Mouse (Mus musculus): ENCODE data around the gene Rasgef1b. TPM values are rescaled to one million over a fixed set of nuclear protein-coding genes. Genes with fewer than 3 reads are reported as not detected.

Gene Rasgef1b
- polyA plus RNA-seq, 2 experiments: 4.3 to 9.2 TPM

DNA sequence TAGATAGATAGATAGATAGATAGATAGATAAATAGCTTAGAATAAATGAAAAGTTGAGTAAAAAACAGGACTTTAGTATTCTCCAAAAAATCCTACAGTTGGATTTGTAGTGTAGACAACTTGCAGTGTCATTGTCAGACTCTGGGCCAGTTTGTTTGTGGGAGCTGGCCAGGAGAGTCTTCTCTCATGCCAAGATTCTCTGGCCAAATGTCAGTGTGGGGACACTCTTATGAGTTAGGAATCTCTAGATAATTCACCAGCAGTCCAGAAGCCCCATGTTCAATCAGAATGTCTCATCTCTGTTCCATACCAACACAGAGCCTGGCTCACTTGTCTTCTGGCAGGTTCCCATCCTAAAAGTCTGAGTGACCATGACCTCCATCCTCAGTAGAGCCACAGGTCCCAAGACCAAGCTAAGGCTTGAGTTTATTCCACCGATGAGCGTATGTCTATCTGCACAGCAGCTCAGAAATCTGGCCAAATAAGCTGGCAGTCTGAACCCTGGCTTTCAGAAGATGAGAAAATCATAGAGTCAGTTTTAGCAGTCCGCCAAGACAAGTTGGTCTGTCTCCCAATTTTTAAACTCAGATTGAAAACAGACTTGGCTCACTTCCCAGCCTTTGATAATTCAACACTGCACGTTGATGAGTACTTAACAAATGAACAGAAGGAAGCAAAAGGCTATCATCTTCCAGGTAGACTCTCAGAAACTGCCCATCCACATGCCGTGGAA lies 143.5 kb downstream of the Rasgef1b start:
- WGBS: 69% methylated on average over 5 of the region's 5 CpGs
- DNase-seq (ENCODE audit: low spot score) (no peak), ATAC-seq (ENCODE audit: low FRiP score, low read depth) (no peak)

DNA sequence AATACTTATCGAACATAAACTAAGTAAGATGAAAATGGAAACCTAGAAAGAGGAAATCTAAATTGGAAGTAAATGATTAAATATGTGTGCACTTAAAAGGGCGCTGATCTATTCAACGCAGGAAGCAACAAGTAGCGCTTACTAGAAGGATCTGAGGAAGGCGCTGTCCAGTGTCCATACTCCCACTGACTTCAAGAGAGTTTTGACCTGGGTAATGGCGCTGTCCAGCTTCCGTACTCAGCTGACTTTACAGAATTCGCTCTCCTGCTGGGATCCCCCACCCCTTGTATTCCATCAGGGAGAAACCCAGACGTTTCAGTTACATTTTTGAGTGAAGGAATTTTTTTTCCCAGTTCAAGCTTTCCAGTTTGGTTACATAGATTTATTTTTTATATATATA lies 144.6 kb downstream of the Rasgef1b start:
- no peak for ATAC-seq (ENCODE audit: low FRiP score, low read depth)
- H3K4me2 ChIP-seq (replicated peaks; ENCODE audit: low read depth, low read length, severe bottlenecking): no peak overlapping the region
- no peak overlapping the region for H3K4me3 ChIP-seq (replicated peaks; ENCODE audit: low read length)
- H3K27me3 ChIP-seq (ENCODE audit: control insufficient read depth, insufficient read depth, low read length): no peaks in the 10 kb centered on the region
- no peak for TF ChIP-seq POLR2A (IDR thresholded peaks at IDR 0.05; ENCODE audit: borderline replicate concordance, extremely low read depth, insufficient read depth, insufficient read length)
- peaks cover 2% of the 10 kb centered on the region; the same call in 1 of the 2 replicates for H3K4me1 ChIP-seq (ENCODE audit: control insufficient read depth, insufficient read depth, low read length)
- H3K27ac ChIP-seq (replicated peaks; ENCODE audit: low read depth, low read length): no peak overlapping the region
- DNase-seq (ENCODE audit: low spot score): peak; percentile 19
- 82% methylated on average over 9 of the region's 9 CpGs for WGBS
- H3K9ac ChIP-seq (ENCODE audit: low read depth, low read length, severe bottlenecking): no peak overlapping the region
- no peaks in the 10 kb centered on the region for H3K36me3 ChIP-seq (ENCODE audit: control insufficient read depth, insufficient read depth, low read length)
- no peaks in the 10 kb centered on the region for H3K9me3 ChIP-seq (ENCODE audit: control insufficient read depth, low read length)

More for the DNA sequence above, 143.5 kb downstream of the Rasgef1b start:
- H3K27ac ChIP-seq (replicated peaks; ENCODE audit: low read depth, low read length): no peak overlapping the region
- no peak overlapping the region for H3K4me2 ChIP-seq (replicated peaks; ENCODE audit: low read depth, low read length, severe bottlenecking)
- TF ChIP-seq POLR2A (IDR thresholded peaks at IDR 0.05; ENCODE audit: borderline replicate concordance, extremely low read depth, insufficient read depth, insufficient read length): no peak
- H3K36me3 ChIP-seq (ENCODE audit: control insufficient read depth, insufficient read depth, low read length): no peaks in the 10 kb centered on the region
- no peaks in the 10 kb centered on the region for H3K27me3 ChIP-seq (ENCODE audit: control insufficient read depth, insufficient read depth, low read length)
- H3K9me3 ChIP-seq (ENCODE audit: control insufficient read depth, low read length): no peaks in the 10 kb centered on the region
- peaks cover 2% of the 10 kb centered on the region; the same call in 1 of the 2 replicates for H3K4me1 ChIP-seq (ENCODE audit: control insufficient read depth, insufficient read depth, low read length)
- no peak overlapping the region for H3K9ac ChIP-seq (ENCODE audit: low read depth, low read length, severe bottlenecking)
- no peak overlapping the region for H3K4me3 ChIP-seq (replicated peaks; ENCODE audit: low read length)

DNA sequence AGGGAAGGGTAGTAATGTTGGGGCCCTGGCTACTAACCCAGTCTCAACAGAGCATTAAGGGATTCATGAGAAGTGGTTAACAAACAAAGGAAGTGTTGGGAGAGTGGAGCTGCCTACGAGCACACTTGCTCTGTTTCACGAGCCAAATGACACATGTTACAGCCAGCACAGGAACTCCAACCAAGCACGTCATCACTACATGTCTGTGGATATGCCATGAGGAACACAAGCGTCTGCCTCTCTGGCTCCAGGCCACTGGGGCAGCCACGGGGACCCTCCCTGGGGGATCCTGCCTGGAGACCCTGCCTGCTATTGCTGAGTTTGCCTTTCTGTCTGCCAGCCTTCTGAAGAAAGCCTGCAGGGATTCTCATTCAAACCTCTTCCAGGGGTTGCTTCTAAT lies 146.8 kb downstream of the Rasgef1b start:
- Histone ChIP-seq H3K9me3 (ENCODE audit: control insufficient read depth, low read length) (no peaks in the 10 kb centered on the region), H3K36me3 (ENCODE audit: control insufficient read depth, insufficient read depth, low read length) (no peaks in the 10 kb centered on the region), H3K4me3 (replicated peaks; ENCODE audit: low read length) (no peak overlapping the region), H3K27ac (replicated peaks; ENCODE audit: low read depth, low read length) (no peak overlapping the region), H3K27me3 (ENCODE audit: control insufficient read depth, insufficient read depth, low read length) (no peaks in the 10 kb centered on the region), H3K9ac (ENCODE audit: low read depth, low read length, severe bottlenecking) (no peak overlapping the region), H3K4me1 (ENCODE audit: control insufficient read depth, insufficient read depth, low read length) (peaks cover 2% of the 10 kb centered on the region; the same call in 1 of the 2 replicates), H3K4me2 (replicated peaks; ENCODE audit: low read depth, low read length, severe bottlenecking) (no peak overlapping the region)
- no peak for TF ChIP-seq POLR2A (IDR thresholded peaks at IDR 0.05; ENCODE audit: borderline replicate concordance, extremely low read depth, insufficient read depth, insufficient read length)
- no peak for ATAC-seq (ENCODE audit: low FRiP score, low read depth)
- DNase-seq (ENCODE audit: low spot score): no peak
- WGBS: 20% methylated on average over 5 of the region's 5 CpGs

DNA sequence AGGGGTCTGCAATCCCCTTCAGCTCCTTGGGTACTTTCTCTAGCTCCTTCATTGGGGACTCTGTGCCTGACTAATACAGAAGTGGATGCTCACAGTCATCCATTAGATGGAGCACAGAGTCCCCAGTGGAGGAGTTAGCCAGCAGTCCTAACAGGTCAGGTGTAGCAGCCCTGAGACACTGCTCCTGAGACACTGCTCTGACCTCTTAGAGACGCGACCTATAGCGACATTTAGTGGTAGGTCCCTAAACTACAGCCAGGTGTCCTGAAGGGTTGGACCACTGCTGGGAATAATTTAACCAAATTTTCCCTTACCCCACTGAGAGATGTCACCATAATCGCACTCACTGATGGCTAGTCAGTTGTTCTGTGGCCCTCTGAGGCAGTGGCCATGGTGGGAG lies 150.2 kb downstream of the Rasgef1b start:
- ATAC-seq (ENCODE audit: low FRiP score, low read depth): no peak
- TF ChIP-seq POLR2A (IDR thresholded peaks at IDR 0.05; ENCODE audit: borderline replicate concordance, extremely low read depth, insufficient read depth, insufficient read length): no peak
- Histone ChIP-seq H3K4me2 (replicated peaks; ENCODE audit: low read depth, low read length, severe bottlenecking) (no peak overlapping the region), H3K36me3 (ENCODE audit: control insufficient read depth, insufficient read depth, low read length) (no peaks in the 10 kb centered on the region), H3K27me3 (ENCODE audit: control insufficient read depth, insufficient read depth, low read length) (no peaks in the 10 kb centered on the region), H3K4me1 (ENCODE audit: control insufficient read depth, insufficient read depth, low read length) (peaks cover 2% of the 10 kb centered on the region; the same call in 1 of the 2 replicates), H3K4me3 (replicated peaks; ENCODE audit: low read length) (no peak overlapping the region), H3K27ac (replicated peaks; ENCODE audit: low read depth, low read length) (no peak overlapping the region), H3K9me3 (ENCODE audit: control insufficient read depth, low read length) (no peaks in the 10 kb centered on the region), H3K9ac (ENCODE audit: low read depth, low read length, severe bottlenecking) (no peak overlapping the region)
- 2% methylated on average over 4 of the region's 4 CpGs for WGBS
- peak; percentile 57 for DNase-seq (ENCODE audit: low spot score)

DNA sequence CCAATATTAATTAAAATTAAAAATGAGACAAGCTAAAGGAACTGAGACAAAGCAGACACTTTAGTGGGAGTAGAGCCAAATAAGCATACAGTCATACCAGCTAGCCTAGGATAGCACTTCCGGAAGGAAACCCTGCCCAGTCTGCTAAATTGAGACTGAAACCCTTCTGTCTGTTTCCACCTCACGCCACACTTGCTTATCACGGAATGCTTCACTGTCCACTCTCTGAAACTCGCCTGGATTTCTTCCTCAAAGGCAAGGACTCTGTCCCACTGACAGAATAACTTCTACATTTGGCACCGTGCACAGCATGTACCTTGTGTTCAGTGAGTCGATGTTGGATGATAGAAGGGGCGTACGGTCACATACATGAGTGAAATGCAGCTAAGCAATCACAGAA lies 153.0 kb downstream of the Rasgef1b start:
- no peak overlapping the region for H3K9ac ChIP-seq (ENCODE audit: low read depth, low read length, severe bottlenecking)
- no peak overlapping the region for H3K27ac ChIP-seq (replicated peaks; ENCODE audit: low read depth, low read length)
- no peaks in the 10 kb centered on the region for H3K4me1 ChIP-seq (ENCODE audit: control insufficient read depth, insufficient read depth, low read length)
- H3K36me3 ChIP-seq (ENCODE audit: control insufficient read depth, insufficient read depth, low read length): no peaks in the 10 kb centered on the region
- DNase-seq (ENCODE audit: low spot score) (no peak), ATAC-seq (ENCODE audit: low FRiP score, low read depth) (no peak)
- TF ChIP-seq POLR2A (IDR thresholded peaks at IDR 0.05; ENCODE audit: borderline replicate concordance, extremely low read depth, insufficient read depth, insufficient read length): no peak
- WGBS: 86% methylated on average over 8 of the region's 8 CpGs
- H3K27me3 ChIP-seq (ENCODE audit: control insufficient read depth, insufficient read depth, low read length): no peaks in the 10 kb centered on the region
- no peak overlapping the region for H3K4me2 ChIP-seq (replicated peaks; ENCODE audit: low read depth, low read length, severe bottlenecking)
- H3K9me3 ChIP-seq (ENCODE audit: control insufficient read depth, low read length): no peaks in the 10 kb centered on the region
- H3K4me3 ChIP-seq (replicated peaks; ENCODE audit: low read length): no peak overlapping the region
